Mouse (Mus musculus) ES-E14 (cell line): ENCODE measurements around the gene Hes6.

Experiments
- CHD2 ChIP-seq: IDR thresholded peaks from 2 replicates; pipeline ENCODE4 v1.6.1; 2014; ENCODE audit warnings: mild to moderate bottlenecking, low read depth, low read length, inconsistent platforms
- MAFK ChIP-seq: IDR thresholded peaks from 2 replicates; pipeline ENCODE4 v1.6.1; 2014; ENCODE audit warnings: mild to moderate bottlenecking, low read depth, low read length, inconsistent platforms; ENCODE audit not compliant: insufficient read depth

DNA sequence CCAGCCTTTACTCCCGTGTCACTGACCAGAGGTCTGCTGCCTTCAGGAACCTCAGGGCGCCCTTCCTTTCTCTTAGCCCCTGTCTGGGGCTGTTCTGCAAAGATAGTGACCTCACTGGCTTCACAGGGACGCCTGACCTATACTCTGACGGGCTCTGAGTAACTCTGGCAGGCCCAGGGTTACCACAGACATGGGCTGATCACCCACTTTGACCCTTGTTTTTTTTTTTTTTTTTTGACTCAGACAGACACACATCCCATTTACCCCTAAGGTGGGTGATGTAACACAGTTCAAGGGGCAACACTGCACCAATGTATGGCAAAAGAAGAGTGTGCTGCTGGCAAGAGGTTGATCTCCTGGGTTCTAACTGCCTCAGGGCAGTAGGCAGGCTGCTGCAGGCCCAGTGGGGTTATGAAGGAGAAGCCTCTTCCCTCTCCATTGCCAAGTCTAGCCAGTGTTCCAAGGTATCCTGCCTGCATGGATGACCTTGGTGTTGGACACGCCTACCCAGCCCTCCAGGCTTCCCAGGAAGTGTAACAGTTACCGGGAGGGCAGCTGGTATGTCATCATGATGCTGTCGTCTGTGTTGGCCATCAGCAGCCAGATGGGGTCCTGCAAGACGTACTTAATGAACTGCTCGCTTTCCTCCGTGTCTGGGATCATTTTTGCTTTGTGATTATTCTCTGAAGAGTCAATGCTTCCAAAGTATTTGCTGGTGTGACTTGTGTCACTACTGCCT lies 6.2 kb upstream of the Hes6 start:
- no peak for TF ChIP-seq CHD2
- TF ChIP-seq MAFK = no peak
